In genomic region chr2:146823483-146823951, GRCm38 (mm10) we compare ENCODE assay signal across 13 mouse cellular contexts. TPM values are rescaled to one million over a fixed set of nuclear protein-coding genes. Genes with fewer than 3 reads are reported as not detected.
DNase-seq lines count a peak whose midpoint lies in the region; ATAC-seq and TF ChIP-seq lines count a peak whose summit lies in the region.
"Had no signal": no experiment of that assay in that cellular context is flagged by ENCODE, and none has a peak within 500 bp of the region (broad histone marks: within the 10 kb centered on the region; RNA-seq: fewer than 3 reads in every experiment).

No protein-coding gene starts in this region.

- H3K79me2 ChIP-seq in heart, adult 2 months (replicated peaks; ENCODE audit: control insufficient read depth, insufficient read depth, low read length), result no peaks in the 10 kb centered on the region

- DNase-seq in heart, adult 2 months, result no peak
- no peak for DNase-seq in Muller cell, postnatal 12 days (ENCODE audit: inconsistent ontology term)
- DNase-seq in thymus, postnatal 10 days (ENCODE audit: low spot score in 2 of 2), result no peak
- DNase-seq: cerebellum, adult 11 months; gastrocnemius, adult 2 months; lung, postnatal 4 days; spleen, adult 18-20 months had no signal

- no peaks in the 10 kb centered on the region for H3K9me3 ChIP-seq in heart, embryonic 16.5 days (replicated peaks; ENCODE audit: control insufficient read depth, low read length)
- no peaks in the 10 kb centered on the region for H3K9me3 ChIP-seq in forebrain, embryonic 13.5 days (replicated peaks)
- H3K9me3 ChIP-seq in hindbrain, embryonic 13.5 days, result no peaks in the 10 kb centered on the region
- H3K9me3 ChIP-seq in neural tube, embryonic 12.5 days, result no peaks in the 10 kb centered on the region

- no peak overlapping the region for H3K27ac ChIP-seq in heart, embryonic 16.5 days (ENCODE audit: low read length)
- H3K27ac ChIP-seq in heart, adult 2 months, result no peak overlapping the region
- no peak overlapping the region for H3K27ac ChIP-seq in forebrain, embryonic 13.5 days
- no peak overlapping the region for H3K27ac ChIP-seq in hindbrain, embryonic 13.5 days
- no peak overlapping the region for H3K27ac ChIP-seq in neural tube, embryonic 12.5 days
- H3K27ac ChIP-seq: gastrocnemius, adult 2 months; liver, embryonic 14.5 days had no signal

- no peaks in the 10 kb centered on the region for H3K36me3 ChIP-seq in heart, embryonic 16.5 days (ENCODE audit: control insufficient read depth, insufficient read depth)
- H3K36me3 ChIP-seq in heart, adult 2 months (ENCODE audit: control insufficient read depth, insufficient read depth, low read length), result no peaks in the 10 kb centered on the region
- H3K36me3 ChIP-seq in forebrain, embryonic 13.5 days (ENCODE audit: poor library complexity, severe bottlenecking), result no peaks in the 10 kb centered on the region
- H3K36me3 ChIP-seq in hindbrain, embryonic 13.5 days, result no peaks in the 10 kb centered on the region
- H3K36me3 ChIP-seq in neural tube, embryonic 12.5 days, result no peaks in the 10 kb centered on the region

- no peak overlapping the region for H3K4me3 ChIP-seq in heart, embryonic 16.5 days (ENCODE audit: low read length)
- no peak overlapping the region for H3K4me3 ChIP-seq in heart, adult 2 months
- H3K4me3 ChIP-seq in forebrain, embryonic 13.5 days, result no peak overlapping the region
- no peak overlapping the region for H3K4me3 ChIP-seq in hindbrain, embryonic 13.5 days
- H3K4me3 ChIP-seq in neural tube, embryonic 12.5 days, result no peak overlapping the region
- H3K4me3 ChIP-seq: gastrocnemius, adult 2 months; myocyte had no signal

- TF ChIP-seq CTCF in heart, adult 2 months (IDR thresholded peaks at IDR 0.05), result no peak

- H3K27me3 ChIP-seq in heart, embryonic 16.5 days (ENCODE audit: control insufficient read depth, insufficient read depth, low read length), result peaks cover 15% of the 10 kb centered on the region
- H3K27me3 ChIP-seq in heart, adult 2 months (ENCODE audit: control insufficient read depth, insufficient read depth, low read length), result no peaks in the 10 kb centered on the region
- peaks cover 32% of the 10 kb centered on the region for H3K27me3 ChIP-seq in forebrain, embryonic 13.5 days
- peaks cover 47% of the 10 kb centered on the region for H3K27me3 ChIP-seq in hindbrain, embryonic 13.5 days
- peaks cover 16% of the 10 kb centered on the region for H3K27me3 ChIP-seq in neural tube, embryonic 12.5 days (replicated peaks)

- no peak for ATAC-seq in heart, embryonic 16.5 days (replicated peaks; ENCODE audit: extremely low read depth, insufficient read depth, low FRiP score)
- ATAC-seq in forebrain, embryonic 13.5 days, result peak; percentile 74
- no peak for ATAC-seq in hindbrain, embryonic 13.5 days (ENCODE audit: low FRiP score)
- no peak for ATAC-seq in neural tube, embryonic 12.5 days (ENCODE audit: low FRiP score, low read depth)

- intact Hi-C loops in heart, adult 2 months (cut with DNase I), result no loop called here

- no peak for TF ChIP-seq POLR2A in heart, adult 2 months (IDR thresholded peaks at IDR 0.05; ENCODE audit: insufficient read depth, low read depth, low read length)

- no peak for TF ChIP-seq EP300 in heart, adult 2 months (IDR thresholded peaks at IDR 0.05; ENCODE audit: insufficient read depth, low read depth, low read length)

- H3K4me1 ChIP-seq in heart, embryonic 16.5 days (ENCODE audit: control insufficient read depth, insufficient read depth, low read length), result peaks cover 6% of the 10 kb centered on the region; the same call in 1 of the 2 replicates
- no peaks in the 10 kb centered on the region for H3K4me1 ChIP-seq in heart, adult 2 months (ENCODE audit: control insufficient read depth, insufficient read depth, low read length)
- H3K4me1 ChIP-seq in forebrain, embryonic 13.5 days, result peaks cover 14% of the 10 kb centered on the region
- peaks cover 11% of the 10 kb centered on the region for H3K4me1 ChIP-seq in hindbrain, embryonic 13.5 days (replicated peaks)
- H3K4me1 ChIP-seq in neural tube, embryonic 12.5 days, result peaks cover 8% of the 10 kb centered on the region

- H3K4me2 ChIP-seq in heart, embryonic 16.5 days (ENCODE audit: low read depth, low read length), result peak overlapping the region; percentile 14
- peak overlapping the region; percentile 15; the same call in 1 of the 2 replicates for H3K4me2 ChIP-seq in forebrain, embryonic 13.5 days
- H3K4me2 ChIP-seq in hindbrain, embryonic 13.5 days, result peak overlapping the region; percentile 19; the same call in 1 of the 2 replicates
- H3K4me2 ChIP-seq in neural tube, embryonic 12.5 days (replicated peaks), result peak overlapping the region; percentile 30

- H3K9ac ChIP-seq in heart, embryonic 16.5 days (ENCODE audit: low read length), result no peak overlapping the region
- no peak overlapping the region for H3K9ac ChIP-seq in heart, adult 2 months (ENCODE audit: low read depth, low read length)
- H3K9ac ChIP-seq in forebrain, embryonic 13.5 days, result no peak overlapping the region
- 0 out of 2 replicates have a peak overlapping the region, but pooled peaks have one; percentile 14 for H3K9ac ChIP-seq in hindbrain, embryonic 13.5 days
- no peak overlapping the region for H3K9ac ChIP-seq in neural tube, embryonic 12.5 days
- H3K9ac ChIP-seq: liver, embryonic 14.5 days had no signal

- WGBS in heart, embryonic 16.5 days, result 35% methylated on average over 11 of the region's 11 CpGs
- 54% methylated on average over 11 of the region's 11 CpGs for WGBS in heart, adult 2 months
- WGBS in forebrain, embryonic 13.5 days, result 14% methylated on average over 11 of the region's 11 CpGs
- WGBS in hindbrain, embryonic 13.5 days, result 21% methylated on average over 11 of the region's 11 CpGs
- 28% methylated on average over 11 of the region's 11 CpGs for WGBS in neural tube, embryonic 12.5 days

RNA-seq across cellular contexts. Expression of gene Kiz, which starts 32.1 kb away (rescaled TPM):
- polyA plus RNA-seq in heart, embryonic 16.5 days (2015; fragmentation: Nextera tagmentation; extraction: Ambion mirVana), result 31.1 and 32.9 TPM in 2 replicates
- 100 to 1,000 TPM in 1 of 2 experiments, 10 to 100 TPM in 1; 97.9 to 124 TPM for total RNA-seq in heart, adult 2 months (2021)
- polyA plus RNA-seq in heart, adult 2 months (2012; rRNA removed), result 16.2 and 29.1 TPM in 2 replicates
- polyA plus RNA-seq in forebrain, embryonic 13.5 days (2015; fragmentation: Nextera tagmentation; extraction: Ambion mirVana), result 28.0 and 28.1 TPM in 2 replicates
- polyA plus RNA-seq in hindbrain, embryonic 13.5 days (2015; fragmentation: Nextera tagmentation; extraction: Ambion mirVana), result 28.3 and 28.8 TPM in 2 replicates
- polyA plus RNA-seq in neural tube, embryonic 12.5 days (2016; fragmentation: Nextera tagmentation; extraction: Ambion mirVana), result 31.4 and 34.1 TPM in 2 replicates
